Mouse (Mus musculus) lung, postnatal 25 days (tissue): ENCODE data around the gene Ksr2.

Experiments
- DNase-seq: peaks from one replicate; pipeline ENCODE4 v3.0.0; 2022; ENCODE audit warnings: low spot score

Ksr2 gene

GRCm38 (mm10) chr5:117482013-117482412 lies 68.2 kb downstream of the Ksr2 start:
- no peak for DNase-seq

GRCm38 (mm10) chr5:117485411-117485810 lies 71.6 kb downstream of the Ksr2 start:
- no peak for DNase-seq

GRCm38 (mm10) chr5:117486092-117486491 lies 72.3 kb downstream of the Ksr2 start:
- DNase-seq = no peak

- no peak for DNase-seq
These were observed 74.4 kb downstream of the Ksr2 start for GRCm38 (mm10) chr5:117488155-117488554.

- DNase-seq = no peak
These were observed 75.0 kb downstream of the Ksr2 start for GRCm38 (mm10) chr5:117488670-117489325.

GRCm38 (mm10) chr5:117492933-117493863 lies 79.4 kb downstream of the Ksr2 start:
- no peak for DNase-seq

GRCm38 (mm10) chr5:117493947-117494346 lies 80.1 kb downstream of the Ksr2 start:
- peak; percentile 42 for DNase-seq

- DNase-seq = no peak
These were observed 83.3 kb downstream of the Ksr2 start for GRCm38 (mm10) chr5:117497084-117497483.

GRCm38 (mm10) chr5:117502611-117503010 lies 88.8 kb downstream of the Ksr2 start:
- no peak for DNase-seq

- no peak for DNase-seq
These were observed 90.6 kb downstream of the Ksr2 start for GRCm38 (mm10) chr5:117504431-117504830.

- DNase-seq = peak; percentile 43
These were observed 91.4 kb downstream of the Ksr2 start for GRCm38 (mm10) chr5:117505204-117505603.

GRCm38 (mm10) chr5:117505769-117506168 lies 92.0 kb downstream of the Ksr2 start:
- DNase-seq = no peak

- DNase-seq = peak; percentile 23
These were observed 92.6 kb downstream of the Ksr2 start for GRCm38 (mm10) chr5:117506406-117506805.

- DNase-seq = peak; percentile 31
These were observed 95.9 kb downstream of the Ksr2 start for GRCm38 (mm10) chr5:117509511-117510375.

GRCm38 (mm10) chr5:117510864-117511263 lies 97.1 kb downstream of the Ksr2 start:
- no peak for DNase-seq

- no peak for DNase-seq
These were observed 101.6 kb downstream of the Ksr2 start for GRCm38 (mm10) chr5:117515396-117515795.

- DNase-seq = no peak
These were observed 102.1 kb downstream of the Ksr2 start for GRCm38 (mm10) chr5:117515861-117516260.

- no peak for DNase-seq
These were observed 102.8 kb downstream of the Ksr2 start for GRCm38 (mm10) chr5:117516597-117516996.

- DNase-seq = no peak
These were observed 106.2 kb downstream of the Ksr2 start for GRCm38 (mm10) chr5:117519858-117520495.

GRCm38 (mm10) chr5:117521156-117521555 lies 107.4 kb downstream of the Ksr2 start:
- no peak for DNase-seq

- DNase-seq = no peak
These were observed 107.9 kb downstream of the Ksr2 start for GRCm38 (mm10) chr5:117521701-117522100.

GRCm38 (mm10) chr5:117522471-117522870 lies 108.7 kb downstream of the Ksr2 start:
- DNase-seq = no peak
